Mouse (Mus musculus) cortical plate, adult 2 months (tissue): Measurements from ENCODE around the gene Cyp3a41a.
"Not testable (repeated sequence)": the region's sequence is repeated elsewhere in the genome, so short reads cannot be mapped to it uniquely, and the experiment has no call there.

ENCODE experiments used
- CTCF ChIP-seq: fragments of 200-500 bp; IDR thresholded peaks from 2 replicates; pipeline ENCODE4 v1.5.1; 2011; ENCODE audit warnings: mild to moderate bottlenecking, control low read depth, low read length; ENCODE audit not compliant: insufficient read depth; ENCODE audit errors: extremely low read depth
- POLR2A ChIP-seq: fragments of 200-500 bp; IDR thresholded peaks from 2 replicates; pipeline ENCODE4 v1.6.1; 2011; ENCODE audit warnings: mild to moderate bottlenecking, low read length, control low read depth; ENCODE audit not compliant: insufficient read depth; ENCODE audit errors: extremely low read depth

- not testable (repeated sequence) for TF ChIP-seq CTCF, POLR2A
Observed at GRCm38 (mm10) chr5:145737512-145737911, 17.6 kb upstream of the Cyp3a41a start.
